Mouse (Mus musculus) retina, embryonic 14.5 days (tissue): ENCODE results near the gene Ppp1r2.
A peak's percentile ranks its signal among the peaks of the same experiment; 100 is the strongest.
"Not testable (repeated sequence)": the region's sequence is repeated elsewhere in the genome, so short reads cannot be mapped to it uniquely, and the experiment has no call there.

ENCODE experiments used
- DNase-seq: peaks from one replicate; pipeline ENCODE4 v3.0.0-alpha.2; 2015; ENCODE audit warnings: low spot score

Gene Ppp1r2

DNA sequence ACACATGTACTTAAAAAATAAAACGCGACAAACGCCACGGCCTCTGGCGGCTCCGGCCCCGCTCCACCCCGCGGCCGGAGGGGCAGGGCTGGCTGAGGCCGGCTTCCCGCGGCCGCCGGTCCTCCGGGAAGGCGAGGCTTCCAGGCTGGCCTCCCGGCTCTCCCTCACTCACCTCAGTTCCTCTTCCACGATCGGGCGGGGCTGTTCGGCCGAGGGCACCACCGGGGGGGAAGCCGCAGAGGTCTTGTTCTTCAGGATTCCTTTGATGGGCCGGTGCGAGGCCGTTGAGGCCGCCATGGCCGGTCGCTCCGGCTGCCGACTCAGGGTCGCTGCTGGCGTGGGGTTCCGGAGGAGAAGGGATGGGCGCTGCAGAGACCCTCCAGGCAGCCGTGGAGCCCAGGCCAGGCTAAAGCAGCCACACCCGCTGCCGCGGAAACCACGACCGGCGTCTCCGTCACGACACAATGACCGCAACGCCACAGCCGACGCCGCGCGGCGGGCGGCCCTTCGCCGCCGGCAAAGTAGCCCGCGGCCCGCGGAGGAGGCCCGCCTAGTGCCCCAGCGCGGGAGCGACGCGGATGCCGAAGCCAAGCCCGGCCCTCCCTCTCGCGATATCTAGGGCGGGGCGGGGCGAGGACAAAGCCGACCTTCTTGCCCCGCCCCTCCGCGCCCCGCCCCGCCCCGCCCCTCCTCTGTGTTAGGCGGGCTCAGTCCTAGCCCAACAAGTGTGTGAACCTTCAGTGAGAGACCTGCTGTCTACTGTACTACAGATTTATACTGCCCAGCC lies at the start of gene Ppp1r2:
Gene Ppp1r2, minus strand, starts transcription at position 604 of the 787 bp plus-strand sequence.
- DNase-seq = peak; percentile 93

DNA sequence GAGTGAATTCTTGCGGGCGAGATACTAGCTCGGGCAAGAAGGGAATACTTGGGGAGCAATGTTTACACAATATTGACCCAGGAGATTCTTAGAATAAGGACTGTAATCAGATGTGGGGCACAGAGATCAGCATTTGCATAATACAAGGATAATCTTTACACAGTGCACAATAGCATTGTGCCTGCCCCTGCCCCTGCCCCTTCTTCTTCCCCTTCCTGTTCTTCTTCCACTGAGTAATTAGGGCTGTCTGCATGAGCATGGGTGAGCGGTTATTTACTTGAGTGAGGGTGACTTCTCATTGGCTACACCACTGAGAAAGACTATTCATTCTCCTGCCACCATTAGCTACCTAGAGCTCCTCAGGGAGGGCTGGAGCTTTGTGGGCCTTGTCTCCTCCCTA lies 46.4 kb upstream of the Ppp1r2 start:
- DNase-seq = peak; percentile 45

GRCm38 (mm10) chr16:31320954-31321353 lies 45.9 kb upstream of the Ppp1r2 start:
- DNase-seq = no peak

DNA sequence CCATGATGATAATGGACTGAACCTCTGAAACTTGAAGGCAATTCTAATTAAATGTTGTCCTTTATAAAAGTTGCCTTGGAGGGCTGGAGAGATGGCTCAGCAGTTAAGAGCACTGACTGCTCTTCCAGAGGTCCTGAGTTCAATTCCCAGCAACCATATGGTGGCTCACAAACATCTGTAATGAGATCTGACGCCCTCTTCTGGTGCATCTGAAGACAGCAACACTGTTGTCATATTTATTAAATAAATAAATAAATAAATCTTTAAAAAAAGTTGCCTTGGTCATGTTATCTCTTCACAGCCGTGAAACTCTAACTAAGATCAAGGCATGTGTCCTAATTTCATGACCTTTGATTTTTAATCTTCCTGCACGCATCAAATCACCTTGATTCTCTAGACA lies 44.6 kb upstream of the Ppp1r2 start:
- not testable (repeated sequence) for DNase-seq

GRCm38 (mm10) chr16:31319316-31319715 lies 44.2 kb upstream of the Ppp1r2 start:
- no peak for DNase-seq

DNA sequence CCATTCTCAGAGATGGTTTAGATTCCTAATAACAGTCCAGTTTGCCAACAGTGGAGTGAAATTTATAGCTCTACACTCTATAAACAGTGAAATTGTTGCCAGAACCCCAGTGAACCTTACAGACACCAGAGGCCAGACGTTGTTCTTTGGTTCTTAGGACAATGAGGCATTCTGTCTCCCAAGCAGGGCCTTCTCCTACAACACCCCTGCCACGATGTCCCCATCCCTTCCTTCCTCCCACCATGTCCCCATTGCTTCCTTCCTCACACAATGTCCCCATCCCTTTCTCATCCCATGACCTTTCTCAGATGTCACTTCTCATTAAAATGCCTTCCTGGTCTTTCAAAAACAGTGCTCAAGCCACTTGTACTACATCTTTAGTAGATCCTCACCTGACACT lies 43.3 kb upstream of the Ppp1r2 start:
- no peak for DNase-seq

GRCm38 (mm10) chr16:31316246-31317143 lies 41.4 kb upstream of the Ppp1r2 start:
- not testable (repeated sequence) for DNase-seq

- peak; percentile 26 for DNase-seq
Observed at GRCm38 (mm10) chr16:31315294-31315693, 40.2 kb upstream of the Ppp1r2 start.

DNA sequence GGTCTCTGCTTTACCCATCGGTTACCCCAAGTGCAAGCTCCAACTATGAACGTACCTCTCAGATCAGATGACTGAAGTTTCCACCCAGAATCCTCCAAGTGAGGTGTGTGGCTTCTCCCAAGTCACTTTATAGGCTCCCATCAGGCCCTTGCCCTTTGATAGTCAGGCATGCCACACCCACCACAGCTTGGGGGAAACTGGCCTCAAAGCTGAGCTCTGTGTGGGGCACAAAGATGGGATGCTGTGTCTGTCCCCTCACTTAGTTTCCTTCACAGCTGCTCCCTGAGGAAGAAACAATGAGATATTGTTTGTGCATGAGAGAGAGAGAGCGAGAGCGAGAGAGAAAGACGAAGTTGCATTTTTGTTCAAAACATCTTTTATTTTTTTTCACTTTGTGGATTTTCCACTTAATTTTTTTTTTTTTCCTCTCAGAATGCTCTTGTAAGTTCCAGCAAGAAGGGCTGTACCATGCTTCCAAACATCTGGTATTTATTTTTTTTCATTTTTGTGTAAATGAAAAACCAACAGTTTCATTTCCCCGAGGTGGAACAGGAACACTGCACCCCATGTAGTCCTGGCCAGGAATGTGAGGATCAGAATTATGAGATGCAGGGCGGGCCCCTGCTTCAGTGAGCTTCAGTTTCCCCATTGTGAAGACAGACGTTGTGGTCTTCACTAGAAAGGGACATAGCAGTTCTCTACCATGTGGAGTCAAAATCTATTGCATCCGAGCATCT lies 39.6 kb upstream of the Ppp1r2 start, which contains the start of gene Apod:
Gene Apod, minus strand, starts transcription at position 312 of the 737 bp plus-strand sequence.
- DNase-seq = no peak

GRCm38 (mm10) chr16:31313611-31314010 lies 38.5 kb upstream of the Ppp1r2 start:
- DNase-seq = no peak

DNA sequence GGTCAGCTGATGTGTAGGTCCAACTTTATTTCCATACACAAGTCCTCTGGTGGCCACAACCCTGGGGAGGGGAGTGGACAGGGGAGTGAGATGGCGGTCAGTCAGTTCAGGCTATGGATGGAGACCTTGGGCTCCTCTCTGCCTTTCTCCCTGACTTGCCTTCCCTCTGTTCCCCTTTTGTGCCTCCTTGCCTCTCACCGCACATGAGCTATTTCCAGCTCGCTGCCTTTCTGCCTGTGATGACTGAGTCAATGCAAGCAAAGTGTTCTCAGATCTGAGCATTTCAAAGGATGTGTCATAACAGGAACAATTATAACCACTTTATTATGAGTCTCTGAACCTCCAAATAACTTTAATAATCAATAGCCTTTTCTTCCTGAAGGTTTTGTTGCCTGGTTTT lies 37.2 kb upstream of the Ppp1r2 start:
- DNase-seq = no peak

DNA sequence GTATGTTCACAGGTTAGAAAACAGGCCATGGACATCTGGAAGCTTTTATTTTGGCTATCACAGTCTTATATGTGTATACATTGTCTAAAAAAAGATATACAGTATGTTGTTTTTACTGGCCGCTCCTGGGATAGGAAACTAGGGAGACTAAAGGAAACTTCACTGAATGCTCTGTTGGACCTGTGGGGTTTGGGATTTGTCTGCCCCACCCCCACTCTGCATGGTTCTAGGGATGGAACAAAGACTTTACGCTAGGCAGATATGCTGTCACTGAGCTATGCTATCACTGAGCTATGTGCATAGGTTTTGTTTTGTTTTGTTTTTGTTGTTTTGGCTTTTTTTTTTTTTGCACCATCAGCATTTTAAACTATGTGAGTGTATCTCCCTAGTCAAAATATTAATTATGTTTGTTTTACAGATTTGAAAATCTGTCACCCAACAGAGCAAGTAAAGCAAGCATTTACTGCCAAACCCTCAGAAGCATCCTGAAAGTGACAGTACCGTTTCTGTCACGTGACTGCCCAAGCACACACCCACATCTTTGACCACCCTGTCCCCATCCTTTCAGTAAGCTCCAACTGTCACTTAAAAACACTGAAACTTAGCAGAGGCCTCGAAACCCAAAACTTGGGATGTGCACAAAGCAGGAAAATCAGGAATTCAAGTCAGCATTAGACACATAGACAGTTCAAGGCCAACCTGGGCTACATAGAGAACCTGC lies 30.3 kb upstream of the Ppp1r2 start:
- DNase-seq = no peak

DNA sequence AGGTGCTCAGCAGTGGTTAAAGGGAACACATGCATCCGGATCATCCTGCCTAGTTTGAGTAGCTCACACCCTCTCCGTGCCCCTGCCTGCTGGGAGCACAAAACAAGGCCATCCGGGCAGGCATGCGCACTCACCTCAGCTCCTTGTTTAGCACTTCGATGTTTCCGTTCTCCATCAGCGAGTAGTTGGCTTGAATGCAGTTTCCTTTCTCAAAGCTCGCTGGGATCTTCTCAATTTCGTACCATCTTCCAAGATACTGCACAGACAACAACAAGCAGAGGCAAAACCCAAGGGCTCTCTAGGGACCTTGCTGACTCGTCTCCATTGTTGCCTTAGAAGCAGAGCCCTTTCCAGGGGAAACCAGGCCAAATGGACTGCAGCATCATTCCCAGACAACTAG lies 28.2 kb upstream of the Ppp1r2 start:
- DNase-seq = no peak

DNA sequence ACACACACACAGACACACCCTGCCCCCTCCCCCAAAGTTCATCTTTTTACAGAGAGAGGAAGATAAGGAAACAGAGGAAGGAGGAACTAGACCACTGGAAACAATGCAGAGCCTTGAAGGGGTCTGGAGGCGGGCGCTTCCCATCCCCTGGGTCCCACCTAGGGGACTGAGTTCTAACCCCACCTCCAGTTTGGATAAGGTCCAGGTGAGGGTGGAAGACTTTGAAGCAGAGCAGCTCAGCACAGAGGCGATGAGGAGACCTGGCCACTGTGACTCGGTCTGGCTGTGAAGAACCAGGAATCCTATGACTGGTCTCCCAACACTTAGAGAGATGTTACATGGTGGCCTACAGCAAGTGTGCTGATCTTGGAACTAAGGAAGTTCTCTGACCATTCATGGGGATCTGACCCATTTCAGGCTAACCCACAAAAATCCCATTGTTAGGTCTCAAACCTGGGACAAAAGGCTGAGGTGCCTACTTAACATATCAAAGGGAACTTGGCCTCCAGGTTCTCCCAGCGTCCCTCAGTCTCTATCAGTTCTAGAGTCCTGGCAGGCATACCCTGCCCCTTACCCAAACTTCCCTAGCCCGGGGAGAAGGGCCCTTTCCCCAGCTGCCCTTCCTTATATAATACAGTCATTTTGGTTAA lies 25.9 kb upstream of the Ppp1r2 start:
- DNase-seq = no peak

- peak; percentile 36 for DNase-seq
Observed at GRCm38 (mm10) chr16:31300467-31300866, 25.4 kb upstream of the Ppp1r2 start.

- peak; percentile 42 for DNase-seq
Observed at GRCm38 (mm10) chr16:31299960-31300353, 24.9 kb upstream of the Ppp1r2 start.

- DNase-seq = no peak
Observed at GRCm38 (mm10) chr16:31299164-31299959, 24.3 kb upstream of the Ppp1r2 start.

- no peak for DNase-seq
Observed at GRCm38 (mm10) chr16:31297113-31297512, 22.0 kb upstream of the Ppp1r2 start.

- no peak for DNase-seq
Observed at GRCm38 (mm10) chr16:31293761-31294160, 18.7 kb upstream of the Ppp1r2 start.

- no peak for DNase-seq
Observed at GRCm38 (mm10) chr16:31290751-31291365, 15.8 kb upstream of the Ppp1r2 start.
